Mouse (Mus musculus): ENCODE results near the gene Rasl10a. TPM values are rescaled to one million over a fixed set of nuclear protein-coding genes. Genes with fewer than 3 reads are reported as not detected.

Gene Rasl10a
- 1.1 and 2.0 TPM in 2 replicates for polyA plus RNA-seq (2014; fragmentation: Nextera tagmentation; extraction: Ambion mirVana)

GRCm38 (mm10) chr11:5057856-5058641, at the start of gene Rasl10a:
Rasl10a (plus strand) TSS chr11:5058128.
- Histone ChIP-seq H3K36me3 (ENCODE audit: control insufficient read depth, insufficient read depth, low read length) (peaks cover 9% of the 10 kb centered on the region), H3K9ac (ENCODE audit: low read length) (peak within 1 kb of the TSS; percentile 70), H3K4me3 (ENCODE audit: control insufficient read depth in 1 of 2, insufficient read depth in 1 of 2, low read depth in 1 of 2, low read length in 2 of 2) (peak within 1 kb of the TSS; percentile 55 to 58), H3K27me3 (ENCODE audit: control insufficient read depth, insufficient read depth, low read length) (peaks cover 61% of the 10 kb centered on the region), H3K4me1 (ENCODE audit: control insufficient read depth in 2 of 2, insufficient read depth in 2 of 2, low read length in 2 of 2) (peaks cover 17 to 31% of the 10 kb centered on the region in 2 experiments), H3K27ac (replicated peaks in 1 of 2; ENCODE audit: control insufficient read depth in 1 of 2, insufficient read depth in 1 of 2, low read depth in 2 of 2, low read length in 2 of 2) (no peak within 1 kb of the TSS), H3K4me2 (ENCODE audit: low read length) (peak within 1 kb of the TSS; percentile 99), H3K9me3 (ENCODE audit: control insufficient read depth, low read length) (no peaks in the 10 kb centered on the region)
- 2% methylated on average over 77 of the region's 77 CpGs for WGBS
- no peak for ATAC-seq (ENCODE audit: insufficient number of reproducible peaks, insufficient read depth, low FRiP score, low read depth)

GRCm38 (mm10) chr11:5008867-5009266, 49.1 kb upstream of the Rasl10a start:
- ATAC-seq (ENCODE audit: insufficient number of reproducible peaks, insufficient read depth, low FRiP score, low read depth) = no peak
- Histone ChIP-seq H3K4me1 (ENCODE audit: control insufficient read depth in 2 of 2, insufficient read depth in 2 of 2, low read length in 2 of 2) (0 out of 4 replicates have a peak, but pooled peaks cover 2 to 3% of the 10 kb centered on the region in 2 experiments), H3K27me3 (ENCODE audit: control insufficient read depth, insufficient read depth, low read length) (no peaks in the 10 kb centered on the region), H3K9me3 (ENCODE audit: control insufficient read depth, low read length) (no peaks in the 10 kb centered on the region), H3K9ac (ENCODE audit: low read length) (no peak overlapping the region), H3K27ac (replicated peaks in 1 of 2; ENCODE audit: control insufficient read depth in 1 of 2, insufficient read depth in 1 of 2, low read depth in 2 of 2, low read length in 2 of 2) (no peak overlapping the region), H3K4me3 (ENCODE audit: control insufficient read depth in 1 of 2, insufficient read depth in 1 of 2, low read depth in 1 of 2, low read length in 2 of 2) (no peak overlapping the region), H3K4me2 (ENCODE audit: low read length) (no peak overlapping the region), H3K36me3 (ENCODE audit: control insufficient read depth, insufficient read depth, low read length) (peaks cover 30% of the 10 kb centered on the region)
- WGBS = 54% methylated on average over 3 of the region's 3 CpGs

GRCm38 (mm10) chr11:5009354-5010074, 48.4 kb upstream of the Rasl10a start:
- no peak overlapping the region for H3K27ac ChIP-seq (replicated peaks in 1 of 2; ENCODE audit: control insufficient read depth in 1 of 2, insufficient read depth in 1 of 2, low read depth in 2 of 2, low read length in 2 of 2)
- 60% methylated on average over 3 of the region's 3 CpGs for WGBS
- no peak overlapping the region for H3K4me3 ChIP-seq (ENCODE audit: control insufficient read depth in 1 of 2, insufficient read depth in 1 of 2, low read depth in 1 of 2, low read length in 2 of 2)
- peaks cover 36% of the 10 kb centered on the region for H3K36me3 ChIP-seq (ENCODE audit: control insufficient read depth, insufficient read depth, low read length)
- no peak overlapping the region for H3K9ac ChIP-seq (ENCODE audit: low read length)
- no peak overlapping the region for H3K4me2 ChIP-seq (ENCODE audit: low read length)
- no peaks in the 10 kb centered on the region for H3K27me3 ChIP-seq (ENCODE audit: control insufficient read depth, insufficient read depth, low read length)
- 0 out of 4 replicates have a peak, but pooled peaks cover 2 to 3% of the 10 kb centered on the region in 2 experiments for H3K4me1 ChIP-seq (ENCODE audit: control insufficient read depth in 2 of 2, insufficient read depth in 2 of 2, low read length in 2 of 2)
- H3K9me3 ChIP-seq (ENCODE audit: control insufficient read depth, low read length) = no peaks in the 10 kb centered on the region
- ATAC-seq (ENCODE audit: insufficient number of reproducible peaks, insufficient read depth, low FRiP score, low read depth) = no peak

GRCm38 (mm10) chr11:5010205-5010604, 47.7 kb upstream of the Rasl10a start:
- Histone ChIP-seq H3K27ac (replicated peaks in 1 of 2; ENCODE audit: control insufficient read depth in 1 of 2, insufficient read depth in 1 of 2, low read depth in 2 of 2, low read length in 2 of 2) (no peak overlapping the region), H3K4me2 (ENCODE audit: low read length) (no peak overlapping the region), H3K4me3 (ENCODE audit: control insufficient read depth in 1 of 2, insufficient read depth in 1 of 2, low read depth in 1 of 2, low read length in 2 of 2) (no peak overlapping the region), H3K4me1 (ENCODE audit: control insufficient read depth in 2 of 2, insufficient read depth in 2 of 2, low read length in 2 of 2) (0 out of 4 replicates have a peak, but pooled peaks cover 2 to 3% of the 10 kb centered on the region in 2 experiments), H3K27me3 (ENCODE audit: control insufficient read depth, insufficient read depth, low read length) (no peaks in the 10 kb centered on the region), H3K9ac (ENCODE audit: low read length) (no peak overlapping the region), H3K9me3 (ENCODE audit: control insufficient read depth, low read length) (no peaks in the 10 kb centered on the region), H3K36me3 (ENCODE audit: control insufficient read depth, insufficient read depth, low read length) (peaks cover 42% of the 10 kb centered on the region)
- 87% methylated on average over 1 of the region's 1 CpGs for WGBS
- no peak for ATAC-seq (ENCODE audit: insufficient number of reproducible peaks, insufficient read depth, low FRiP score, low read depth)

GRCm38 (mm10) chr11:5011480-5011879, 46.4 kb upstream of the Rasl10a start:
- Histone ChIP-seq H3K27ac (replicated peaks in 1 of 2; ENCODE audit: control insufficient read depth in 1 of 2, insufficient read depth in 1 of 2, low read depth in 2 of 2, low read length in 2 of 2) (no peak overlapping the region), H3K9me3 (ENCODE audit: control insufficient read depth, low read length) (no peaks in the 10 kb centered on the region), H3K4me2 (ENCODE audit: low read length) (no peak overlapping the region), H3K9ac (ENCODE audit: low read length) (no peak overlapping the region), H3K4me3 (ENCODE audit: control insufficient read depth in 1 of 2, insufficient read depth in 1 of 2, low read depth in 1 of 2, low read length in 2 of 2) (no peak overlapping the region), H3K4me1 (ENCODE audit: control insufficient read depth in 2 of 2, insufficient read depth in 2 of 2, low read length in 2 of 2) (0 out of 4 replicates have a peak, but pooled peaks cover 2 to 3% of the 10 kb centered on the region in 2 experiments), H3K27me3 (ENCODE audit: control insufficient read depth, insufficient read depth, low read length) (no peaks in the 10 kb centered on the region), H3K36me3 (ENCODE audit: control insufficient read depth, insufficient read depth, low read length) (peaks cover 55% of the 10 kb centered on the region)
- ATAC-seq (ENCODE audit: insufficient number of reproducible peaks, insufficient read depth, low FRiP score, low read depth) = no peak
- WGBS = 79% methylated on average over 1 of the region's 1 CpGs

GRCm38 (mm10) chr11:5012213-5012715, 45.7 kb upstream of the Rasl10a start:
- Histone ChIP-seq H3K27ac (replicated peaks in 1 of 2; ENCODE audit: control insufficient read depth in 1 of 2, insufficient read depth in 1 of 2, low read depth in 2 of 2, low read length in 2 of 2) (peak overlapping the region in 1 of 2 experiments; percentile 47; a peak in 1 of 4 replicates), H3K9me3 (ENCODE audit: control insufficient read depth, low read length) (no peaks in the 10 kb centered on the region), H3K9ac (ENCODE audit: low read length) (no peak overlapping the region), H3K27me3 (ENCODE audit: control insufficient read depth, insufficient read depth, low read length) (no peaks in the 10 kb centered on the region), H3K4me3 (ENCODE audit: control insufficient read depth in 1 of 2, insufficient read depth in 1 of 2, low read depth in 1 of 2, low read length in 2 of 2) (no peak overlapping the region), H3K4me2 (ENCODE audit: low read length) (no peak overlapping the region), H3K36me3 (ENCODE audit: control insufficient read depth, insufficient read depth, low read length) (peaks cover 63% of the 10 kb centered on the region), H3K4me1 (ENCODE audit: control insufficient read depth in 2 of 2, insufficient read depth in 2 of 2, low read length in 2 of 2) (0 out of 4 replicates have a peak, but pooled peaks cover 2 to 3% of the 10 kb centered on the region in 2 experiments)
- 71% methylated on average over 5 of the region's 5 CpGs for WGBS
- no peak for ATAC-seq (ENCODE audit: insufficient number of reproducible peaks, insufficient read depth, low FRiP score, low read depth)

GRCm38 (mm10) chr11:5015720-5016119, 42.2 kb upstream of the Rasl10a start:
- no peaks in the 10 kb centered on the region for H3K9me3 ChIP-seq (ENCODE audit: control insufficient read depth, low read length)
- 33% methylated on average over 2 of the region's 2 CpGs for WGBS
- 0 out of 4 replicates have a peak, but pooled peaks cover 0 to 2% of the 10 kb centered on the region in 2 experiments for H3K4me1 ChIP-seq (ENCODE audit: control insufficient read depth in 2 of 2, insufficient read depth in 2 of 2, low read length in 2 of 2)
- no peaks in the 10 kb centered on the region for H3K27me3 ChIP-seq (ENCODE audit: control insufficient read depth, insufficient read depth, low read length)
- no peak overlapping the region for H3K4me3 ChIP-seq (ENCODE audit: control insufficient read depth in 1 of 2, insufficient read depth in 1 of 2, low read depth in 1 of 2, low read length in 2 of 2)
- H3K36me3 ChIP-seq (ENCODE audit: control insufficient read depth, insufficient read depth, low read length) = peaks cover 87% of the 10 kb centered on the region
- no peak for ATAC-seq (ENCODE audit: insufficient number of reproducible peaks, insufficient read depth, low FRiP score, low read depth)
- H3K9ac ChIP-seq (ENCODE audit: low read length) = no peak overlapping the region
- H3K27ac ChIP-seq (replicated peaks in 1 of 2; ENCODE audit: control insufficient read depth in 1 of 2, insufficient read depth in 1 of 2, low read depth in 2 of 2, low read length in 2 of 2) = no peak overlapping the region
- no peak overlapping the region for H3K4me2 ChIP-seq (ENCODE audit: low read length)

All from heart, embryonic 14.5 days (tissue).